Mouse (Mus musculus) CH12.LX (cell line): ENCODE results near the gene Gm20388. TPM values are rescaled to one million over a fixed set of nuclear protein-coding genes. Genes with fewer than 3 reads are reported as not detected.

ENCODE experiments used
- DNase-seq: peaks from one replicate; pipeline ENCODE4 v3.0.0-alpha.2; 2013; ENCODE audit errors: extremely low read depth
- H3K27ac ChIP-seq: 2 replicates; pipeline ENCODE4 v1.5.1; 2012; ENCODE audit warnings: low read depth, mild to moderate bottlenecking, control low read depth, moderate library complexity; ENCODE audit not compliant: insufficient read depth
- H3K27me3 ChIP-seq: replicated peaks from 2 replicates; pipeline ENCODE3; 2012; ENCODE audit warnings: inconsistent platforms
- H3K36me3 ChIP-seq, 2 experiments: replicated peaks in 1 of 2; 2 replicates each; pipeline versions ENCODE3 to v1.6.1; 2012; ENCODE audit warnings: inconsistent platforms in 1 of 2, low read length in 1 of 2, mild to moderate bottlenecking in 1 of 2, mixed read lengths in 1 of 2, moderate library complexity in 1 of 2; ENCODE audit not compliant: control insufficient read depth in 1 of 2, insufficient read depth in 1 of 2
- H3K4me1 ChIP-seq, 2 experiments: 2 replicates each; pipeline ENCODE4 v1.6.1; 2012; ENCODE audit warnings: inconsistent platforms in 1 of 2, moderate library complexity in 1 of 2; ENCODE audit not compliant: insufficient read depth in 2 of 2, control insufficient read depth in 1 of 2
- H3K4me2 ChIP-seq: 2 replicates; pipeline ENCODE4 v1.6.1; 2012; ENCODE audit warnings: low read depth, mild to moderate bottlenecking, control low read depth; ENCODE audit not compliant: poor library complexity, insufficient read depth, severe bottlenecking
- H3K4me3 ChIP-seq, 3 experiments: fragments of 150-350 bp in 1 of 3; sonication (generic) in 1 of 3; replicated peaks in 1 of 3; 2 replicates each; pipeline versions ENCODE3 to v1.5.1; 2011 to 2012; ENCODE audit warnings: low read depth in 2 of 3, low read length in 2 of 3, mild to moderate bottlenecking in 2 of 3, moderate library complexity in 2 of 3, control low read depth in 1 of 3, improper control_type of control experiment in 1 of 3, inconsistent platforms in 1 of 3, mixed read lengths in 1 of 3; ENCODE audit not compliant: poor library complexity in 1 of 3
- H3K79me2 ChIP-seq: replicated peaks from 2 replicates; pipeline ENCODE4 v1.6.1; 2012; ENCODE audit warnings: mild to moderate bottlenecking, moderate library complexity; ENCODE audit not compliant: control insufficient read depth, poor library complexity, insufficient read depth, severe bottlenecking; ENCODE audit errors: extremely low read depth
- H3K9ac ChIP-seq: 2 replicates; pipeline ENCODE4 v1.6.1; 2012; ENCODE audit warnings: low read depth, mild to moderate bottlenecking, control low read depth, moderate library complexity; ENCODE audit not compliant: insufficient read depth
- H3K9me3 ChIP-seq: replicated peaks from 2 replicates; pipeline ENCODE3; 2012; ENCODE audit warnings: low read length, inconsistent platforms, mixed read lengths
- CHD2 ChIP-seq: IDR thresholded peaks from 2 replicates; pipeline ENCODE4 v1.6.1; 2011; ENCODE audit warnings: low read length, improper control_type of control experiment
- CTCF ChIP-seq, 2 experiments: IDR thresholded peaks in 1 of 2; conservative IDR thresholded peaks in 1 of 2; 2 replicates each; pipeline ENCODE4 v1.5.1; 2011 to 2012; ENCODE audit warnings: low read depth in 2 of 2, low read length in 2 of 2, improper control_type of control experiment in 1 of 2, inconsistent platforms in 1 of 2, mild to moderate bottlenecking in 1 of 2, moderate library complexity in 1 of 2
- EP300 ChIP-seq: IDR thresholded peaks from 2 replicates; pipeline ENCODE4 v1.6.1; 2011; ENCODE audit warnings: low read length, improper control_type of control experiment
- IRF4 ChIP-seq: IDR thresholded peaks from 2 replicates; pipeline ENCODE4 v1.6.1; 2014; ENCODE audit warnings: low read depth, mild to moderate bottlenecking, inconsistent platforms, low read length, improper control_type of control experiment
- NELFE ChIP-seq: IDR thresholded peaks from 2 replicates; pipeline ENCODE4 v1.6.1; 2011; ENCODE audit warnings: low read depth, low read length, improper control_type of control experiment
- PAX5 ChIP-seq: IDR thresholded peaks from 2 replicates; pipeline ENCODE4 v1.6.1; 2012; ENCODE audit warnings: low read length, inconsistent platforms, mixed read lengths
- POLR2AphosphoS2 ChIP-seq: IDR thresholded peaks from 2 replicates; pipeline ENCODE4 v1.6.1; 2011; ENCODE audit warnings: low read depth, low read length, improper control_type of control experiment
- RAD21 ChIP-seq: IDR thresholded peaks from 2 replicates; pipeline ENCODE4 v1.6.1; 2011; ENCODE audit warnings: low read depth, mild to moderate bottlenecking, low read length, improper control_type of control experiment, moderate library complexity
- RCOR1 ChIP-seq: conservative IDR thresholded peaks from 2 replicates; pipeline ENCODE4 v1.6.1; 2012; ENCODE audit warnings: low read depth, mild to moderate bottlenecking, inconsistent platforms, low read length, improper control_type of control experiment
- SMC3 ChIP-seq: IDR thresholded peaks from 2 replicates; pipeline ENCODE4 v1.6.1; 2011; ENCODE audit warnings: low read depth, low read length, improper control_type of control experiment
- ZKSCAN1 ChIP-seq: IDR thresholded peaks from 2 replicates; pipeline ENCODE4 v1.6.1; 2012; ENCODE audit warnings: low read depth, inconsistent platforms, low read length, improper control_type of control experiment, borderline replicate concordance
- dilution Hi-C: fragments of 300-500 bp; cut with MboI; formaldehyde crosslinking; loops from 2 replicates; pipeline ENCODE4 v1.14.3; 2020; ENCODE audit warnings: low sequenced_read_pairs; ENCODE audit not compliant: extremely low pct_unique_long_range_greater_than_20kb, extremely low pct_ligation_motif_present
- in situ Hi-C: fragments of 300-500 bp; cut with MboI; formaldehyde crosslinking; loops from 3 replicates; pipeline ENCODE4 v1.14.3; 2019; ENCODE audit warnings: low sequenced_read_pairs, low pct_ligation_motif_present, low pct_unique_long_range_greater_than_20kb, mixed read lengths
- polyA plus RNA-seq: library from polyadenylated mRNA; unstranded; fragments of >175 nt; gene quantifications from 2 replicates; pipeline ENCODE4 v1.2.1, GENCODE M21; 2012; ENCODE audit warnings: low read depth; ENCODE audit not compliant: insufficient read length
- total RNA-seq, 2 experiments: library from RNA; depleted of rRNA; stranded (reverse); fragments of 300-350 nt in 1 of 2; fragments of >200 nt in 1 of 2; gene quantifications; 2 replicates each; pipeline ENCODE4 v1.2.3; 2012 to 2014

The Gm20388 gene
- total and polyA plus RNA-seq, 3 experiments, result 14.8 to 26.3 (median 22.2) TPM

DNA sequence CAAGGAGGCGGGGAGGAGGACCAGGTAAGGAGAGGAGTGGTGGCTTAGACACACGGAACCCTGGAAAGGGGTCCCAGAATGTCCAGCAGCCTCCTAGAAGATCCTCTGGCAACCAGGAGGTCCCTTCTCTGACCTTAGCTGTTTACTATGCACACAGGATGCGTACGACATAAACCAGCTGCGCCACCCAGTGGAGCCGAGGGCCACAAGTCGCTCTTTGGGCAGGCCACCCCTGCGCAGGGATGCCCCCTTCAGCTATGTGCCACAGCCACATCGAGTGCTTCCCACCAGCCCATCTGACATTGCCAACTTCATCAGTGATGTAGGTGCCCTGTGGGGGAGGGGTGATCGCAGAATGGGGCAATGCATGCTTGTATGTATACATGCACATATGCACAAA is 2954.8 kb downstream of the Gm20388 start:
- H3K9me3 ChIP-seq, result no peaks in the 10 kb centered on the region
- TF ChIP-seq IRF4 (no peak), RAD21 (peak; percentile 49), ZKSCAN1 (no peak), POLR2AphosphoS2 (no peak), CTCF (conservative IDR thresholded peaks at IDR 0.05 in 1 of 2, IDR thresholded peaks at IDR 0.05 in 1 of 2; ENCODE audit: low read depth in 2 of 2, low read length in 2 of 2) (peak in 1 of 2 experiments; percentile 63; a peak in 2 of 4 replicates), SMC3 (peak; percentile 43)

DNA sequence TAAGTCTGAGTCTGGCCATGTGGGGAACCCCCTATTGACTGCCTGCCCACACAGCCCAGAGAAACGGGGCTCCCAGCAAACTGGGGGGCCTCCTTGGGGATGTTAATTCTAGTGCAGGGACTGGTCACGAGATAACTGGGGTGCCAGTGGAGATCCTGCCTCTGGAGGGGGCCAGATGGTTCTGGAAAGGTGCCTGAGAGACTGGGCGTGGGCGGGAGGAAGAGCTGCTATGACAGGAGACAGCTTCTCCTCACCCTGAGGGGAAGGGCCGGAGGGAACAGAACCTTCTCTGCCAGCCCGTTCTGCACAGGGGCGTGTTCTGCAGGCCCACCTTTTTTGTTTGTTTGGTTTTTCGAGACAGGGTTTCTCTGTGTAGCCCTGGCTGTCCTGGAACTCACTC is 2955.6 kb downstream of the Gm20388 start:
- peaks cover 15% of the 10 kb centered on the region for H3K27me3 ChIP-seq
- TF ChIP-seq NELFE (no peak), RCOR1 (no peak), EP300 (no peak)
- TF ChIP-seq, all 38 proteins: peak for 0
- peaks cover 4 to 20% of the 10 kb centered on the region in 2 experiments; a peak in 3 of 4 replicates for H3K4me1 ChIP-seq
- H3K9me3 ChIP-seq, result no peaks in the 10 kb centered on the region
- H3K9ac ChIP-seq, result no peak overlapping the region
- no peak overlapping the region for H3K4me2 ChIP-seq
- no peak overlapping the region for H3K27ac ChIP-seq
- no peak overlapping the region for H3K4me3 ChIP-seq
- DNase-seq, result no peak
- dilution Hi-C loops (no loop called here), in situ Hi-C loops (no loop called here)
- H3K79me2 ChIP-seq, result no peaks in the 10 kb centered on the region
- no peaks in the 10 kb centered on the region for H3K36me3 ChIP-seq

More for the DNA sequence above, 2954.8 kb downstream of the Gm20388 start:
- no peak overlapping the region for H3K4me3 ChIP-seq
- peaks cover 21% of the 10 kb centered on the region for H3K27me3 ChIP-seq
- no peak overlapping the region for H3K9ac ChIP-seq
- dilution Hi-C loops (no loop called here), in situ Hi-C loops (no loop called here)
- H3K36me3 ChIP-seq, result no peaks in the 10 kb centered on the region
- no peak overlapping the region for H3K27ac ChIP-seq
- no peaks in the 10 kb centered on the region for H3K79me2 ChIP-seq
- peaks cover 4 to 14% of the 10 kb centered on the region in 2 experiments; a peak in 3 of 4 replicates for H3K4me1 ChIP-seq
- DNase-seq, result peak; percentile 21
- H3K4me2 ChIP-seq, result no peak overlapping the region

DNA sequence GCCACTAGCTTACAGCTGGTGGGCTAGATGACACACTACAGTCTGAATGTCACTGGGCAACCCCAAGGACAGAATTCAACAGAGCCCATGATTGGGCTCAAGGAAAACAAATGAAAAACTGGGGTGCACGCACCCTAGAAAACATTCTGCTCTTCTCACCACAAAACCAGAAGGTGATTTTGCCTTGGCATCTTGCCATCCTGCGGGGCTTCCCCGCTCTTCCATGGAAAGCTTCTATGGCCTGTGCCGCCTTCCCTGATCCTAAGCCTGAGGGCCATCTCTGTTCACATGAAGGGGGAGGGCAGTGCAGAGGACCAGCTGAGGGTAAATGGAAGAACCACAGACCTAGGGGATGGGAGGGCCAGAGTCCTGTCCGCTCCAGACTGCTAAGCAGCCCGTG is 2957.3 kb downstream of the Gm20388 start:
- no peaks in the 10 kb centered on the region for H3K9me3 ChIP-seq
- H3K27me3 ChIP-seq, result peaks cover 12% of the 10 kb centered on the region
- dilution Hi-C loops, result no loop called here
- no peaks in the 10 kb centered on the region for H3K36me3 ChIP-seq
- H3K9ac ChIP-seq, result no peak overlapping the region
- in situ Hi-C loops, result no loop called here
- no peak overlapping the region for H3K4me2 ChIP-seq
- peaks cover 8 to 25% of the 10 kb centered on the region in 2 experiments; a peak in 3 of 4 replicates for H3K4me1 ChIP-seq
- TF ChIP-seq CHD2, result no peak
- no peak for TF ChIP-seq PAX5
- H3K4me3 ChIP-seq, result no peak overlapping the region
- no peaks in the 10 kb centered on the region for H3K79me2 ChIP-seq
- DNase-seq, result no peak
- H3K27ac ChIP-seq, result no peak overlapping the region
